Mouse (Mus musculus): ENCODE measurements around the gene Scn7a. TPM values are rescaled to one million over a fixed set of nuclear protein-coding genes. Genes with fewer than 3 reads are reported as not detected.

Scn7a gene
- polyA plus RNA-seq (2016; fragmentation: Nextera tagmentation; extraction: Ambion mirVana) = 2.9 and 4.4 TPM in 2 replicates

DNA sequence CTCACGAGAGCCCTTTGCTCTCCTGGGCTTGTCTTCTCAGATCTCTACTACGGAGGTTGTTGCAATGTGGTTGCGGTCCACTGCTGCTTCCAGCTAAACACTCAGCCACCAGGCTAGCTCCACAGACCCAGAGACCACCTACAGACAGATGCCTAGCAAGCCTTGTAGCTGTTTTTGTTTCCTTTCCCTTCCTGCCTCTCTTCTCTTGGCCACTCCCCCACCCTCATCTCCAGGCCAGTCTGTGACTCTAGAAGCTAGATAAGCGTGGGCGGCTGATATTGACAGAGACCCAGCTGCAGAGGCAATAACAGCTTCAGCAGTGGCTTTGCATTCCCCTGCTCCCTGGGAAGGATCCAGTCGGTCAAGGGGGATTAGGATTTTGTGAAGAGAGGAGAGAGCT, at the start of gene Scn7a:
TSS of gene Scn7a (minus strand) at position 150 of the 400 bp plus-strand sequence.
- H3K9me3 ChIP-seq = no peaks in the 10 kb centered on the region
- no peaks in the 10 kb centered on the region for H3K36me3 ChIP-seq
- no peak within 1 kb of the TSS for H3K27ac ChIP-seq
- no peak within 1 kb of the TSS for H3K4me2 ChIP-seq (replicated peaks)
- H3K4me3 ChIP-seq = no peak within 1 kb of the TSS
- H3K4me1 ChIP-seq = no peaks in the 10 kb centered on the region
- H3K9ac ChIP-seq = no peak within 1 kb of the TSS
- ATAC-seq (ENCODE audit: low FRiP score, low read depth) = no peak
- H3K27me3 ChIP-seq (replicated peaks) = no peaks in the 10 kb centered on the region
- WGBS = 35% methylated on average over 6 of the region's 6 CpGs

DNA sequence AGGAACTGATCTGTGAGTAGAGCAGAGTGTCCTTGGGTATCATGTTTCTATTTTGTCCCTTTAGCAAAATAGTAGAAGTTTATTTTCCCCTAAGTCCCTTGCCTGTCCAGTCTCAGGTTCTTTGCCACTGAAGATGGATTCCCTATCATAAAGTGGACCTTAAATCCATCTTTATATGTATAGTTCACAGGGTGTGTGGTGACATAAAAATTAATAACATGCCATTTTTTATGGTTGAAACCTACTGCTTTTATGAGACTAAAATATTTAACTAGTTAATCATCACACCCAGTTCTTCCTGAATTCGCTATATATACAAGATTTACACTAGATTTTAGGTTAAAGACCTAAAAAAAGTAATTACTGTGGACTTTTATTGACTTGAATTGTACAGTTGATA, 43.0 kb upstream of the Scn7a start:
- H3K9me3 ChIP-seq = no peaks in the 10 kb centered on the region
- H3K4me3 ChIP-seq = no peak overlapping the region
- H3K27ac ChIP-seq = no peak overlapping the region
- no peak overlapping the region for H3K9ac ChIP-seq
- no peaks in the 10 kb centered on the region for H3K36me3 ChIP-seq
- no peak for ATAC-seq (ENCODE audit: low FRiP score, low read depth)
- H3K4me2 ChIP-seq (replicated peaks) = no peak overlapping the region
- H3K27me3 ChIP-seq (replicated peaks) = no peaks in the 10 kb centered on the region
- WGBS = 71% methylated on average over 1 of the region's 1 CpGs
- H3K4me1 ChIP-seq = no peaks in the 10 kb centered on the region

- WGBS = 45% methylated on average over 7 of the region's 7 CpGs
- no peaks in the 10 kb centered on the region for H3K27me3 ChIP-seq (replicated peaks)
- H3K4me3 ChIP-seq = no peak overlapping the region
- no peak overlapping the region for H3K4me2 ChIP-seq (replicated peaks)
- no peak overlapping the region for H3K27ac ChIP-seq
- 0 out of 2 replicates have a peak, but pooled peaks have one; percentile 33 for ATAC-seq (ENCODE audit: low FRiP score, low read depth)
- H3K4me1 ChIP-seq = no peaks in the 10 kb centered on the region
- no peaks in the 10 kb centered on the region for H3K36me3 ChIP-seq
- H3K9me3 ChIP-seq = no peaks in the 10 kb centered on the region
- H3K9ac ChIP-seq = no peak overlapping the region
These were observed 35.3 kb upstream of the Scn7a start for GRCm38 (mm10) chr2:66819862-66820559.

- no peak overlapping the region for H3K9ac ChIP-seq
- ATAC-seq (ENCODE audit: low FRiP score, low read depth) = no peak
- H3K4me3 ChIP-seq = no peak overlapping the region
- H3K9me3 ChIP-seq = no peaks in the 10 kb centered on the region
- no peaks in the 10 kb centered on the region for H3K4me1 ChIP-seq
- no peaks in the 10 kb centered on the region for H3K36me3 ChIP-seq
- H3K27ac ChIP-seq = no peak overlapping the region
- no peak overlapping the region for H3K4me2 ChIP-seq (replicated peaks)
- H3K27me3 ChIP-seq (replicated peaks) = no peaks in the 10 kb centered on the region
- WGBS = 42% methylated on average over 4 of the region's 4 CpGs
These were observed 15.0 kb upstream of the Scn7a start for GRCm38 (mm10) chr2:66799676-66800249.

DNA sequence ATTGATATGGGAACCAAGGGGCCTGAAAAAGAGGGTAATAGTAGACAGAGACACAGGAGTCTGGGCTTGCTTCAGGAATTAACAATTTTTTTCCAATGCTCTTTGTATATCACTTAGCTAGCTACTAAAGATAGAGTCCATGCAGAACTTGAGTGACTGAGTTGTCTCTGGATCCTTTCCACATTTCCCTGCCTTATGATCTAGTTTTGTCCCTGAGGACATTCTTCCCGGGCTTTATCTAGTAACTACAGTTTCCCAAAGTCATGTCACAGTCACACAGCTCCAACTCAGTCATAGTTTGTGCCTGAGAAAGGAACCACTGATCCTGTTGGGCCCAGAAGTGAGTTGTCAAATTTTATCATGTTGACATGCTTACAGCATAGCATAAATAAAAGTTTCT, 12.8 kb upstream of the Scn7a start:
- Histone ChIP-seq H3K27ac (no peak overlapping the region), H3K36me3 (no peaks in the 10 kb centered on the region), H3K9me3 (no peaks in the 10 kb centered on the region), H3K4me1 (no peaks in the 10 kb centered on the region), H3K4me2 (replicated peaks) (no peak overlapping the region), H3K27me3 (replicated peaks) (no peaks in the 10 kb centered on the region), H3K4me3 (no peak overlapping the region), H3K9ac (no peak overlapping the region)
- ATAC-seq (ENCODE audit: low FRiP score, low read depth) = no peak
- 63% methylated on average over 1 of the region's 1 CpGs for WGBS

DNA sequence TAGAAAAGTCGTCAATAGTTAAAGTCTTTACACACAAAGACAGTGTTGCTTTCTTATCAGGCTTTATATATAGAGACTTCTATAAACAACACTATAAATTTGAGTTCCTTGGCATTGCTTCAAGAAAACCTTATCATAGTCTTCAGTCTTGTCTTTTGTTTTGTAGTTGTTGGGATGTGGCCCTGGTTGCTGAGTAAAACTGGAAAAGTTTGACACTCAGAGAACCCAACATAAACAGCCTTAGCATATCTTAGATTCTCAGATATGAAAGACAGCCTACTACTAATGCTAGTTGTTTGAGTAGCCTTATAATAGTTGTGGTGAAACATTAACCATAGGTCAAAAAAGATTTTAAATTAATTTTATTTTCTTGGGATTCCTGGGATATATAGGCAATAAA, 6.9 kb upstream of the Scn7a start:
- no peaks in the 10 kb centered on the region for H3K4me1 ChIP-seq
- no peak for ATAC-seq (ENCODE audit: low FRiP score, low read depth)
- 91% methylated on average over 1 of the region's 1 CpGs for WGBS

DNA sequence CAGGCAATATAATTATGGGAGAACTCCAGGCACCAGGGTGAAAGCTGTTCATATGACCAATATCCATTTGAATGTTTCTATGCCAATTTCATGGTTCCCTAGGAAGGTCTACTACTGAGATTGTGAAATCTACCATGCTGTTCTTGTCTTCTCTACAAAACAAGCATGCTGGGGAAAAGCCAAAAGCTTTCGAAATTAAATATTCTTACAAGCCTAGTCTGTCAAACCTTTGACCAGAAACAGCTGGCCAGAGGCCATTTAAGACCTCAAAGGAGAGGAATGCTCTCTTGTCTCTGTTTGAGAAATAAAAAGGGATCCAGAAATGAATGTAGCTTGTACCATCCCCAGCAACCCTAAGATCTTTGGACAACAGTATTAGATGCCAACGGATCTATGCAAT, 3.8 kb downstream of the Scn7a start:
- H3K36me3 ChIP-seq = no peaks in the 10 kb centered on the region
- 82% methylated on average over 2 of the region's 2 CpGs for WGBS
- no peak overlapping the region for H3K9ac ChIP-seq
- no peaks in the 10 kb centered on the region for H3K9me3 ChIP-seq
- no peak overlapping the region for H3K4me3 ChIP-seq
- H3K27ac ChIP-seq = no peak overlapping the region
- H3K4me2 ChIP-seq (replicated peaks) = no peak overlapping the region
- no peaks in the 10 kb centered on the region for H3K4me1 ChIP-seq
- no peak for ATAC-seq (ENCODE audit: low FRiP score, low read depth)
- H3K27me3 ChIP-seq (replicated peaks) = no peaks in the 10 kb centered on the region

More for the DNA sequence above, 6.9 kb upstream of the Scn7a start:
- Histone ChIP-seq H3K4me2 (replicated peaks) (no peak overlapping the region), H3K27me3 (replicated peaks) (no peaks in the 10 kb centered on the region), H3K9me3 (no peaks in the 10 kb centered on the region), H3K4me3 (no peak overlapping the region), H3K36me3 (no peaks in the 10 kb centered on the region), H3K9ac (no peak overlapping the region), H3K27ac (no peak overlapping the region)

DNA sequence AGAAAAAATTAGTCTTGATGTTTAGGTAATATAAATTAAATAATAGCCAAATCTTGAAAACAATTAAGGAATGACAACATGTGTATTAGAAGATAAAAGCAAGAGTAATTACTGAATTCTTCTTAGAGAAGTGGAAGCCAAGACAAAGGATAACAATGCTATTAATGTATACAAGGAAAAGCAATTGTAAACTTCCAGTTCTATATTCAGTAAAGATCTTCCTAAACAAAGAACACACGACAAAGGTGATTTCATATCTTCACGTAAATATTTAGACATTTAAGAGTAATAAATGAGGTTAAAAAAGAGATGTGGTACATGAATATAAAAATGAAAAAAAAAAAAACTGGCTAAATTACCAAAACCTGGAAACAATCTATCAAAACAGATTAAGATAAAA, 16.7 kb downstream of the Scn7a start:
- WGBS = 93% methylated on average over 2 of the region's 2 CpGs
- ATAC-seq (ENCODE audit: low FRiP score, low read depth) = no peak
- Histone ChIP-seq H3K4me2 (replicated peaks) (no peak overlapping the region), H3K4me3 (no peak overlapping the region), H3K4me1 (no peaks in the 10 kb centered on the region), H3K9me3 (no peaks in the 10 kb centered on the region), H3K27me3 (replicated peaks) (no peaks in the 10 kb centered on the region), H3K27ac (no peak overlapping the region), H3K9ac (no peak overlapping the region), H3K36me3 (no peaks in the 10 kb centered on the region)

- WGBS = 74% methylated on average over 1 of the region's 1 CpGs
- Histone ChIP-seq H3K27ac (no peak overlapping the region), H3K9me3 (no peaks in the 10 kb centered on the region), H3K36me3 (no peaks in the 10 kb centered on the region), H3K4me3 (no peak overlapping the region), H3K4me1 (no peaks in the 10 kb centered on the region), H3K4me2 (replicated peaks) (no peak overlapping the region), H3K9ac (no peak overlapping the region), H3K27me3 (replicated peaks) (no peaks in the 10 kb centered on the region)
- ATAC-seq (ENCODE audit: low FRiP score, low read depth) = no peak
These were observed 19.5 kb downstream of the Scn7a start for GRCm38 (mm10) chr2:66765170-66765569.

DNA sequence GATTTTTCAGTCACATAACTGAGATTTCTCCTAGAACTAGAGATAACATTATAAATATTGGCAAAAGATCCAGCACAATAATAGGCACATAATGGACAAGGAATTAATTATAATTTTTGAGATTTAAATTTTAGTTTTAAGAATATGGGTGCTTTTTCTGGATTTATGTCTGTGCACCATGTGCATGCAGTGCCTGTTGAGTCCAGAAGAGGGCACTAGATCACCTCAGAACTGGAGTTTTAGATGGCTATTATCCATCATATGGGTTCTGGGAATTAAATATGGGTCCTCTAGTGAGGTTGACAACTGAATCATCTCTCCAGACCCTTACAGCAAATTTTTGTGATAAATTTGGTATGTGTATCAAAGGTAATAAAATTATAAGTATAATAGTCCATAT, 21.8 kb downstream of the Scn7a start:
- H3K27me3 ChIP-seq (replicated peaks) = no peaks in the 10 kb centered on the region
- H3K9ac ChIP-seq = no peak overlapping the region
- no peak overlapping the region for H3K4me3 ChIP-seq
- no peak for ATAC-seq (ENCODE audit: low FRiP score, low read depth)
- no peaks in the 10 kb centered on the region for H3K9me3 ChIP-seq
- no peak overlapping the region for H3K27ac ChIP-seq
- H3K36me3 ChIP-seq = no peaks in the 10 kb centered on the region
- H3K4me2 ChIP-seq (replicated peaks) = no peak overlapping the region
- no peaks in the 10 kb centered on the region for H3K4me1 ChIP-seq

DNA sequence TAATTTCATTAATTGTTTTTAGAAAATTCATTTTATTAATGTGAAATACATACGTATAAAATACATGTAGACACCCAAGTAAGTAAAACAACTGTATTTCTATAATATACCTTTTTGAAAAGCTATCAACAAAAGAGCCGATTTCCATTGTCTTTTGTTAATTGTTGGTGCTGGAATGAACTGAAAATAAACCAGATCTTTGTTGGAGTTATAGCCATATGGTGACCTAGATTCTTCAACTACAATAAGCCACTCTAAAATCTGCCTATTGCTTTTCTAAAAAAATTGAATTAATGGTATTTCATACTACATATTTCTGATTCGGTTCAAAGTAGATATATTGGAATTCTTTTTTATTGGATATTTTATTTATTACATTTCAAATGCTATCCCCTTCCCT, 56.7 kb downstream of the Scn7a start:
- 93% methylated on average over 3 of the region's 3 CpGs for WGBS
- Histone ChIP-seq H3K9ac (no peak overlapping the region), H3K9me3 (no peaks in the 10 kb centered on the region), H3K4me1 (no peaks in the 10 kb centered on the region), H3K27ac (no peak overlapping the region), H3K4me3 (no peak overlapping the region), H3K36me3 (no peaks in the 10 kb centered on the region), H3K27me3 (replicated peaks) (no peaks in the 10 kb centered on the region), H3K4me2 (replicated peaks) (no peak overlapping the region)
- ATAC-seq (ENCODE audit: low FRiP score, low read depth) = no peak

GRCm38 (mm10) chr2:66727585-66727974, 57.1 kb downstream of the Scn7a start:
- Histone ChIP-seq H3K27me3 (replicated peaks) (no peaks in the 10 kb centered on the region), H3K36me3 (no peaks in the 10 kb centered on the region), H3K9me3 (no peaks in the 10 kb centered on the region), H3K4me1 (no peaks in the 10 kb centered on the region), H3K4me3 (no peak overlapping the region), H3K9ac (no peak overlapping the region), H3K4me2 (replicated peaks) (no peak overlapping the region), H3K27ac (no peak overlapping the region)
- no peak for ATAC-seq (ENCODE audit: low FRiP score, low read depth)
